Mouse (Mus musculus) fibroblast of lung, adult 2 months (primary cell): ENCODE measurements at regions not wholly inside any gene's neighbourhood (a gene's known extent, or its start where the extent isn't known, plus 50 kb on each side); places are given as distances from the start of the nearest gene placed in this dataset.
A peak's percentile ranks its signal among the peaks of the same experiment; 100 is the strongest.

Experiments used
- DNase-seq: peaks from one replicate; pipeline ENCODE4 v3.0.0-alpha.2; 2011; ENCODE audit warnings: low read depth

DNA sequence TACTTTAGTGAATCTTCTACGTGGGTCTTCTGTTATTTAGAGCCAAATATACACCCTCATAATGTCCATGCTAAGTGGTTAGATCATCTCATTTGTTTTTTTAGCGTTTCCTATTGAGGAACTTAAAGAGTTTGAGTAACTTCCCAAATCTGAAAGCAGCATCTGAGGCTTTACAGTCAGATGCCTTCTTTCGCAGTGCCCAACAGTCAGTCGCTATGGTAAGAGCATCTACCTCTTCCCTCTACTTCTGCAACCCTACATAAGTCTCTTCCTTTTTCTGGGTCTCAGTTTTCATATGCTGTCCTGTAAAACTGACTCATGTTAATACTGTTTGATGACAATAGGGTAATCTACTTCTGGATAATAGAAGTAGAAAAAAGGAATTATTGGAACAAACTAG is 146.8 kb downstream of the Ktn1 start:
- no peak for DNase-seq

DNA sequence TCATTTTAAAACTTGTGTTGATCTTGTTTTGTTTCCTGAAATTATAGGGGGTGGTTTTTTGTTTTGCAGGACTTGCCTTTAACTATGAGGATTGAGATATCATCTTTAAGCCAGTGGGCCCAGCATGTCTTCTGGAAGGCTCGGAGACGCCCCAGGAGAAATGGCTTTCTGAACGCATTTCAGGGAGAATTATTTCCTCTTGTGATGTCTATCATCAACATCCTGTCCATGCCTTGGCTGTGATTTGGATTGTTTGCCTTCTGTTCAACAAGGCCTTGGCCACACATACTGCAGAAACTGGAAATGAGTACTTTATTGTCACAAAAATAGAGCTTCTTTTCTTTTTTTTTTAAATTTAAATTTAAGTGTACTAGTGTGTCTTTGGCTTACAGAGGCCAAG is 150.0 kb downstream of the Ktn1 start:
- no peak for DNase-seq

DNA sequence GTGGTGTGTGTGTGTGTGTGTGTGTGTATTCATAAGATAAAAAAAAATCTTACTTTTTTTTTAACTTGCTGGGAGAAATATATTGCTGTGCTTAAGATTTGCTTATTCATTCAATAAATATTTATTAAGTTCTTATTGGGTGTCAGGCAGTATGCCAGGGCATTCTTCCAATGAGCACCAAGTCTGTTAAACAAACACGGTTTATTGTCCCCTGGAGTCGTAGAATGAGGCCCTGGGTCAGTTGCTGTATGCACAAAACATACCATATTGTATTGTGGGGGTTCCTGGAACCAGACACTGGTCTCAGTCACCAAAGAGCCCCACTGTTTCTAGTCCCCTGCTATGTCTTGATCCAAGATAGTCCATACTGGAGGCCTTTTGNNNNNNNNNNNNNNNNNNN is 151.3 kb downstream of the Ktn1 start:
- no peak for DNase-seq

DNA sequence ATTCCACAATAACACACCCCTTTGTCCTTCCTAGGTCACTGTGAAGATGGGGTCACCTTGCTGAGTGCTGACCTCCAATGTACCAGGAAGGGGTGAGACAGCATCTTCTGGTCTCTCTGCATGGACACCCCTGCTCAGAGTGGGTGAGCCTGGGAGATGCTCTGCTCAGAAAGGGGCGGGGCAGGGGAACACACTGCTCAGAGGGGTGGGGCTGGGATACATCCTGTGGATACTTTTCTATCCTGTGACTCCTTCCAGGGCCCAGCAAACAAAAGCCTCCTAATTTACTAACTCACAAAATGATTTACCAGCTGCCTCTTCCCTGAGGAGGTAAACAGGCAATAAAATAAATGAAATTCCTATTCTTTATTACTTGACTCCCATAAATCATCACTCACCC is 157.0 kb downstream of the Ktn1 start:
- no peak for DNase-seq

DNA sequence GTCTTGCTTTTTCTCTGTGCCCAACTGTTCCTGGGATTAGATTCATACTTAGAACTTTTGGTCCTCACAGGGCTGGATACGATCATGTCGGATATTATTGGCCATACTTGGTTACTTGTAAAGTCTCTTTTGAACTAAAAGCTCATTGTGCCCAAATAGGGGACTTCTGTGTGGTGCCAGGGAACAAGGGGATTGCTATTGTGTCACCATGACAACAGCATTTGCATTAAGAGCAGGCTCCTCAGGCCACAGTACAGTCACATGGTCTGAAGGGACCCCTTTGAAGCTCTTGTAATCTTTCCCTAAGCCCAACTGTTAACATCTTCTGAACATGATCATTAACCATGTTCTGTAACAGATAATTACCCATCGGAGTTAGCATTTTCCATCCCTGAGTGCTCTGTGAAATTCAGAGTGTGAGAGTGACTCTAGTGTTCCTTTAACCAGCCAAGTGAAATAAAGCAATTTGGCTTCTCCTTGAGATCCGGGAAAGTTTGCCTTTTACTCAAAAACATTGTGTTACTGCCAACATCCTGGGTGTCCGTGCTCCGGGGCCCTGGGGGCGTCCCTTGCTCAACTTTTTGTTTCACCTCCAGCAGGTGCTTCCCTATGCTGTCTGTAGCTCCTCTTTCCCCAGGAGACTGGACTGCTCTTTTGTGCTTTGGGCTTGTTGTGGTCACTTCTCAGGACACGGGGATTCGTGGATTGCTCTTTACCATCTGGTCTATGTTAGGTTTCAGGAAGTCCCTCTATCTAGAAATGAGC is 157.7 kb downstream of the Ktn1 start:
- no peak for DNase-seq

DNA sequence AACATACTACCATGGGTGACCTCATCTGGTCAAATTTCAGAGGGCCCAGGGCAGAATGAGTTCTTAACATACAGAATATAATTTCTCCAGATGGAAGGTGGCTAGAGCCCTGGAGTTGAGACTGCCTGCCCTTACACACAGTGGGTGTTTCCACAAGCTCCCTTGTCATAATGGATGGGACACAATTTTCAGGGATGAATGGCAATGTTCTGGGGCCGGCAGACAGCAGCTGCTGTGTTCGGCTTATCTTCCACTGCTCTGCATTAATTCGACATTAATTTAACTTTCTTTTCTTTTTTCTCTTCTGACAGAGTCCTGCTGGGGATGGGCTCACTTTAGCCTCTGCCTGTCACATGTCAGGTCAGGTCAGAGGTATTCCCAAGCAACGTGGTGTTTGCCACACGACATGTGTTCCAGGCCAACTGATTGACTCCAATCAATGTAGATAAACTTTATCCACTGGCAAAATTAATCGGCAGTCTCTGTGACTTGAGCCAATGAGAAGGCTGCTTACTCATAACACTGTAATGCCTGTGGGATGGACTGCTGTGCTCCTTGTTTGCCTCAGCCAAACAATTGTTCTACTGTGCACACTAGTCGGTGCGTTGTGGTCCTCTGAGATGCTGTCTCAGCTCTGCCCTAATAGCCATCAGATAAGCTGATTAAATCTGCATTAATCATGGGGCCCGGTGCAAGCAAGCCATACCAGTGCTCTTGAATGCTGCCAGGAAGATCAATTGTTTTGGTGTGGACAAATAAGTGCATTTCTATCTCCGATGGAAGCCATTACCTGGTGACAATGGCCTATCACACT is 160.1 kb downstream of the Ktn1 start:
- no peak for DNase-seq

DNA sequence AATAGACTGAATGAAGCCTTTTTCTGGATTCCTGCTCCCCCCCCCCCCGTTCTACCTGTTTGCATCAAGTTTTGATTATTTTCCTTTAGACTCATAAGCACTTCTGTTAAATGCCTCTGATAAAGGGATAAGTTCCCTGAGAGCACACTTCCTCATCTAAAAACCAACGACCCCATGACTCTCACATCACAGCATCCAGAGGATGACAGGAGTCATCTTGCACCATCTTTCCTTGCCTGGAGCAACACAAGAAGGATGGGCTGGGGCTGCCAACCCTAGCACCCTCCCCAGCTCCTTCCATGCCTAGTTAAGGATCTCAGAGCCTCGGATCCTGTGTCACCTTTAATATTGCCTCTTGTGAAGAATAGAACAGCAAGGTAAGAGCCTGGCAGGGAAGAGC is 170.0 kb downstream of the Ktn1 start:
- no peak for DNase-seq

DNA sequence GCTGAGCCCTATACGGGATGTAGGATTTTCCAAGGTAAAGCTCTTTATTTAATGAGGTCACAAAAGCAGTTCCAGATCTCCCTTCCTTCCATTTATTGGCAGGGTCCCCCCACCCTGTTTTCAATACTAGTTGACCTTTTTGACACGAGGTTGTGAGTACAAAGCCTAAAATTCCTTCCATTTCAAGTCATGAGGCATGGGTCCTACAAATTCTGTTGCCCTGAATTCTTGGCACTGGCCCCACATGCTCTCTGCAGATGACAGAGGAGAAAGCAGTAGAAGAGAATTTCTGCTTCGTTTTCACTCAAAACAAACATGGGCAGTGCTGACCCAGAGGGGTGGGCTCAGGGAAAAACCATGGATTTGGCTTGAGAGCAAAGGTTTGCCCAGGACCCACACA is 170.4 kb downstream of the Ktn1 start:
- no peak for DNase-seq

DNA sequence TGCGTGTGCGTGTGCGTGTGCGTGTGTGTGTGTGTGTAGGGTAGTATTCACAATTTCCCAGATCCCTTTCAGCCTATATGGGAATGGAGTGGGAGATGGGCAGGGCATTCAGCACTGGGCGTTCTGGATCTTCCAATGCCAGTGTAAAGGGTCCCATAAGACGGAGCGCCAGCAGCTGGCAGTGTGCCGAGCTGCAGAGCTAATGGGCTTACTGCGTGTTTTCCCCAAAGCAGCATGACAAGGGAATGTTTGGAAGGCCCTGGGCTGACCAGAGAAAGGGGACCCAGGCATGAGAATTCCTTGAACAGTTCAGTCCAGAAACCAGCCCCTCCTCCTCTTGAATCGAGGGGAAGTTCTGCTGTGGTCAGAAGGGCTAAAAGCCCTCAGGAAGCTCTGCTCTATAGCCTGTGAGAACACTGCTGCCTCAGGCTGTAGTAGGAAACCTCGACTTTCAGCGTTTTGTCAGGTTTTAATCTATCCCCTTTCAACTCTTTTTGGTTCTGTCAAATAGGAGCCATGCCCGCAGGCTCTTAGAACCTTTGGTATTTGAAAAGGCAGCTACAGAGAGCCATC is 172.4 kb downstream of the Ktn1 start:
- DNase-seq = no peak

DNA sequence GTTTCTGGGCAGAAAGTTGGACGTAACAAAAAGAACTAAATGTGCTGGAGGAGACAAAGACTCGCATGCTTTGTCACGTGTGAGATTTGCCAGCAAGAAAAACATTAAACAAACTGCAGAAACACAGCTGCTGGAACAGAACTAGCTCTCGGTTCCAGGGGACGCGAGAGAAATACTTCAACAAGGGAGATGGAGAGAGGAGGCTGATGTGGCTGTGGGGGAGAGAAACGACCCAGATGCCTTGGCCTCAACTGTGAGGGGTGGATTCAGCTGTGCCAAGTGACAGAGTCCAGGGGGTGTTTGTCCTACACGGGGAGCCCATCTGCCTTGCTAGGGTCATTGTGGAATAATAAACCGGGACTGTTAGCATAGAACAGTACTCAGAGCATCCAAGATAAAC is 174.9 kb downstream of the Ktn1 start:
- no peak for DNase-seq

DNA sequence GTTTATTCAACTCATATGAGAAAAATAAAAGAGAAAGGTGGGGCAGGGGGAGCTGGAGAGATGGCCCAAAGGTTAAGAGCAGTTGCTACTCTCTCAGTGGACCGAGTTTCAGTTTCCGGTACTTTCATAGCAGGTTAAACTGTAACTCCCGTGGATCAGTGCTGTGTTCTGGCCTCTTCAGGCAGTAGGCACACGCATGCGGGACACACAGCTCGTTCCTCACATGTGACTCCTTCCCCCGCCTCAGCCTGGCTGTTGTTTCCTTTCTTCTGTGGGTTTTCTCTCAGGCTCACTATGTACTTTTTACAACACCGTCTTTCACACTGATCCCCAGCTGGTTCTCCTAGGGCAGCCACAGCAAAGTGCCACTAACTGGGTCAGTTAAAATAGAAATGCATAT is 175.4 kb downstream of the Ktn1 start:
- DNase-seq = no peak

DNA sequence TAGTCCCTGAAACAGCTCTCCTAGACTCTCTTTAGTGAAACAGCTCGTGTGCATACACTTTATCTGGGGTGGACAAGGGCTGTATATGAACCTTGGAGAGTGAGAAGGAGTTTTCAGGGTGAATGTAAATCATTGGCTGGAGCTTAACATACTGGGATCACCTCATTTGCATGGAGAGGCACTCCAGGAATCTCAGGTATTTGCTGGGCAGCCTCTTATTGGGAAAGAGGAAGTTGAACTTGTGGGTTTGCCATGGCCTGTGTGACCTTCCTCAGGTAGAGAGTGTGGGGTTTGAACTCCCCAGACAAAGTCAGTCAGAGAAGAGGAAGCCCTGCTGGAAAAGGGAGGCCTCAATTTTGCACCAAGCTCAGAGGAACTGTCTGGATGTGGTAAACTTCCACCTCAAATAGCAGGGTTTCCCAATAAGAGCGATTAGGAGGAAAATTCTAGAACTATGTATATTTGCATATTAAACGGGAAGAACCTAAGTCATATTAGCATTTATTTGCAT is 177.3 kb downstream of the Ktn1 start:
- DNase-seq = no peak

DNA sequence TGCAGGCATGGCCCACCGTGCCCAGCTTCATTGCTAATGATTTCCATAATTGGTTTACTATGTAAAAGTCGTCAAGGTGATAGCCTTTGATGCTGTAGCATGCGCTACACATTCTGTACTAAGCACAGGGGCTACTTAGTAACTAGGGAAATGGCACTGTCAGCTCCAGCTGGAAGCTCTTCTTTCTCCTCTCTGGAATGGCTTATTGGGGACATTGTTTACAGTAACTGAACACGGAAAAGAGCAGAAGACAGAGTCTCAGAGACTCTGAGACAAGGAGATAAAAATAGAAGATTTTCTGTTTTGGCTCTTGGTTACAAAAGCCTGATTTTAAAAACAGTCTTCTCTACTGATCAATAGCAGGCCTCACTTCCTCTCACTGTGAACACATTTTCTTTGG is 178.3 kb downstream of the Ktn1 start:
- DNase-seq = no peak

DNA sequence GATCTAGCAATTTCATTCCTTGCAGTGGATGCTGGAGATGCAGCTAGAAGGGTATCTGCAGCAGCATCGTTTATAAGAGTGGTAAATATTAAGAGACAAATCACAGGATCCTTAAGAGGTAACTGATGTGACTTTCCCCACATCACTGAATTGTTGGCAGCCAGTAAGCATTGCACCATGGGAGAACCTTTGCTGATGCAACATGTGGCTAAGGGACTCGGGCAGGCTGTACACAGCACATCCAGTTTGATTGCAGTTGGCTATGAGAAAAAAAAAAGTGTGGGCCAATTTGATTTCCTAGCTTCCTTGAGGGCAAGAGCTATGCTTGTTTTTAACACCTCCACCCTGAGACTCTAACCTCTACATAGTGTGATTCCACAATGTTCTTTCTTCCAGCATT is 179.4 kb downstream of the Ktn1 start:
- DNase-seq = peak; percentile 51

DNA sequence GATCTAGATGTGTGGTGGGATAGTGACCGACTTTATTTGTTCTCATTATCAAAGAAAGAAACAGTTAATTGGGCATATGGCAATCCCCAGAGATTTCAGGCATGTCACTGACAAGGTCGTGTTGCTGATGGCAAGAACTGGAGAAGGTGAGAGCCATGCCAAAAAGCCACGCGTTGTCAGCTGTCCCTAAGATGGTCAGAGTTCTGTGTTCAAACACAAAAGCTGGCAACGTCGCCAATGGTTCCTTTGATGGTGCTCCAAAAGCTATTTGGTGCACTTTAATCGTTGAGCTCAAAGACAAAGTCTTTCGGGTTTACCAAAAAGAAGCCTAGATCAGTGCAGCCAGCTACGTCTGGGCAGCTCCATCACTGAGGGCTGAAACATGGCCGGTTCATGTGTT is 185.4 kb downstream of the Ktn1 start:
- no peak for DNase-seq

DNA sequence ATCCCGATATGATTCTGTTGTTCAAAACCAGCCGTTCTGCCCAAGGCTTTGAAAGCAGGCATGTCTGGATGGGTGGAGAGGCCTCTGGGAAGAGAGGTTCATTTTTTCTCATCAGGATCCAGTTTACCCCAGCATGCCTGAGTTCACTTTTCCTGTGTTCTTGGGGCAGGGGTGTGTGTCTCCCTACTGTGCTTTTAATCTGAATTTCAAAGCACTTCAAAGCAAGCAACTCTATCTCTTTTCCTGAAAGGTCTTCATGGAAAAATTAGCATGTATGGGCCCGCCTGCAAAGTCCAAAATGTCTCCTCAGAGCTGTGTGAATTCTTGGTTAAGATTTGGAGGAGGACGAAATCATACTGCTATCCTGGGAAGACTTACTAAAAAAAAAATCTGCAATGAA is 187.2 kb downstream of the Ktn1 start:
- no peak for DNase-seq

DNA sequence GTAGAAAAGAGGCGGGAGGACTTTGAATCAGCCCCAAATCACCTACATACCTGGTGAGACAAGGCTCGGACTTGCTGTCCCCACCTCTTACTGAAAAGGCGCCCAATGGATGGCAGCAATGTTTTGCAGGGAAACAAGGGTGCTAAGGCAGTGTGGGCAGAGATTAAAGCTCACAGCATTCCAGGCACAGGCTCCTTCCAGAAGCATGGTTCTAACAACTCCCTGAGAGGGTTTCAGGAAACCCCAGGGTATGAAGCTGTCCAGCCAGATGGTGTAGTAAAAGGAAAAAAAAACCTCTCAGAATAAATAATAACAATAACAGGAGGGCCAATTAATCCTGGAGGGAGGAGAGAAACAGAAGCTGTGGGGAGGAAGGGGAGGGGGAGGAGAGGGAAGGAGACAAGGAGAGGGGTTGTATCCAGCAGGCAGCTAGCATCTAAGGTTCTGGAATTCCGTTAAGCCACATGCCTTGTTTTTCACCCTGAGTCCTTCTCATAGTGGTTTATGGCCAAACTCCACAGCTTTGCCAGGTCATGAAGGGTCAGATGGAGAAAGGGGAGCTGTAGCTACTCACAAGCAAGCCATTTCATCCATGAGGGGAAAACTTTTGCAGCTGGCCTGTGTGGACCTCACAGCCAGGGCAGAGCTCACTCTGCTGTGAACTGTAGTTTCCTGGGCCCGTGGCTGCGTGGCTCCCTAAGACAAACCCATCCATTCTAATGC is 191.4 kb downstream of the Ktn1 start:
- DNase-seq = peak; percentile 72

DNA sequence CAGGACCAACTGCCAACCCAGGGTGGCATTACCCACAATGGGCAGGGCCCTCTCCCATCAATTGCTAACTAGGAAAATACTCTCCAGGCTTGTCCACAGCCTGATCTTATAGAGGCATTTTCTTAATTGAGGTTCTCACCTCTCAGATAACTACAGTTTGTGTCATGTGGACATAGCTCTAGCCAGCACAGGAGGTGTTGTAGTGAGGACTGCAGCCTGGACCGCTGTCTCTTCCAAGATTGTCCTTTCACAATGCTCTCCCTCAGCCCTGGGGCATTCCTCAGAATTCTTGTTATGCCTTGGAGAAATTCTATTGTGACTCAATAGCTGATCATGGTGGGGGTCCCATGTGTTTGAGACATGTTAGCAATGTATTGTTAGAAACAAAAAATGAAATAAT is 196.1 kb downstream of the Ktn1 start:
- no peak for DNase-seq

DNA sequence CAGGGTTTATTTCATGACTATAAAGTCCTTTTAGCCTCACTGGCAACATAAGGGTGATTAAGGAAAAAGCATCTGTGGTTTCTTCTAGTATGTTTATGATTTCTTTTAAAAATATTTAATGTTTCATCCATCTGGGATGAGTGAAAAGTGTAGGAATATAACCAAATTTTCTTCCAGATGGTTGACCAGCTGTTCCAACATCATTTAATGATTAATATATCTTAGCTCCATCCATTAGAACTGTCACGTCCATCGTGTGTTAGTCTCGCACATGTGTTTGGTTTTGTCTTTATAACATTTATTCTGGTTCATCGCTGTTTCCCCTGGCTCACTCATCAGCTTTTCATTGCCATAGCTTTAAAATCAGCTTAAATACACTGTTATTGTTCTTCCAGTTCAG is 200.6 kb downstream of the Ktn1 start:
- no peak for DNase-seq

DNA sequence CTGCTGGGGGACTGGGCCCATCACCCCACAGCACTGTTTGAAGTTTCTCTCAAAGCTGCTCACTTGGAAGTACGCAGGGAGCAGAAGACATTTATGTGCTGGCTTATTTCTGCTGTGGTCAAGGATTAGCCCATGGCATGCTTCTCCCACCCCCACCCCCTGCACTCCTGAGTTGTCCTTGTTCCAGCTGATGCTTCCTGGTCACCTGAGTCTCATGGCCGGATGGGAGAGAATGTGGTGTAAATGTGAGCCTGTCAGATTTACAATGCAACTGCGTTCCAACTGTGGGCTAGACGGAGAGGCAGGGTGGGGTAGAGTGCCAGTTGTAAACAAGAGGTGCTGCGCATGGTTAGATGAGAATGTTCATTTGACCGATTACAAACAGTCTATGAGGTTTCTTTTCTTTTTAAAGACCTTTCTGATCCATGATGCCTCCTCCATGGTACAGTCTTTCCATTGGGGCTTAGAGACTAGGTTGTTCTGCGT is 208.1 kb downstream of the Ktn1 start:
- no peak for DNase-seq

DNA sequence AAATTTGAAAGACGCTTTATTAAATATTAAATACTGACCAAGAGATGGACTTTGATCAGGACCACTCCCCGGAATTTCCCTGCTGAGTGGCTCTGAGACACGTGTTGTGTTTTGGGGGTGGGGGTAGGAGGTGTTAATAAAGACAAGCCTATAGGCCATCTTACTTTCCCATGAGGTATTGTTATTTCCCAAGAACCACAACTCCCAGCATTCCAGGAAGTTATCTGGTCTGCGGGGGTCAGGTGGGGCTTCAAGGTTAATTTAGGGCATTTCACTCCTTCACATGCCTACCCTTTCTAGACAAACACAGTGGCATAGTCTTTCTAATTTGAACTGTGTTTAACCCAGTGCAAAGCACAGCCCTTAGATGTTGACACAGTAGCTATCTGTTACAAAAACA is 209.0 kb downstream of the Ktn1 start:
- no peak for DNase-seq
